Comparison of ENCODE assay signal across 8 mouse cellular contexts in the genomic region with DNA sequence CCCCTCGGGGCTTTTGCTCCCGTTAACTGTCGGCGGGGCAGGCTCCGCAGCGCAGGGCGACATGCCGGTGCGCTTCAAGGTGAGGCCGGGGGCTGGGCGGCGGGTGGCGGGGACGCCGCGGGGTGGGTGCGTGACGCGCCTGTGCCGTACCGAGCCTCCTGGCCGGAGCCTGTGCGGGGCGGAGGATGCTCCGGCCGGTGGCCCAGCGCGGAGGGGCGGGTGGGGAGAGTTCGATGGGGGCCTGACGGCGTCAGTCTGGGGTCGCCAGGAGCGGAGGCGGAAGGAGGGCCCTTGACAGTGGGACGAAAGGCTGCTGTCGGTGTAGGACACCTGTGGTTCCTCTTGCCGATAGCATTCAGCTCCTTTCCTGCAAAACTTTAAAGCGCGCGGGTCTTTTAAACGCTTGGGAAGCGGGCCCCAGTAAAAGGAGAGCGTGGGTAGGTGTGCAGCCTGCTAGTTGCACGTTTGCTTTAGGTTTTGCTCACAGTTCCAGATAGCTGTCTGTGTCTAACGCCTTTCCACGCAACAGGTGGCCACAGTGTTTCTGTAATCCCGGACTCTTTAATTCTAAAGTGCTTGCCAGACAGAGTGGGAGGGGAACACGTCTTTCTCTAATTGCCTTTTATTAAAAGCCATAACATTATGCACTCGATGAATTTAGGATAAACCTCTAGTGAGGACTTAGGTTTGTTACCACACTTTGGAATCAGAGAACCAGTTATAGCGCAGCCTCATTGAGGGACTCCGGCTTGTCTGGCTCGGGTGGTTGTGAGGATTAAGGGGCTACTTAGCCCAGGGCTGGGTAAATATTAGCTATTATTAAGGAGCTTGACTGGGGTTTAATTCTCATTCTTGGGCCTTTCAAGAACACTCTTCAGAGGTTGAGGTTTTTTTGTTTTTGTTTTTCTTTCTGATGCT. TPM values are rescaled to one million over a fixed set of nuclear protein-coding genes. Genes with fewer than 3 reads are reported as not detected.
A peak's percentile ranks its signal among the peaks of the same experiment; 100 is the strongest.
DNase-seq lines count a peak whose midpoint lies in the region; ATAC-seq and TF ChIP-seq lines count a peak whose summit lies in the region.

No protein-coding gene starts in this region.

- H3K4me3 ChIP-seq in heart, embryonic 11.5 days (ENCODE audit: low read depth, low read length), result peak overlapping the region; percentile 86
- peak overlapping the region; percentile 87 for H3K4me3 ChIP-seq in G1E (ENCODE audit: low read depth, low read length)
- H3K4me3 ChIP-seq in forebrain, postnatal 0 days (ENCODE audit: low read depth, low read length), result peak overlapping the region; percentile 90
- peak overlapping the region; percentile 90 for H3K4me3 ChIP-seq in neural tube, embryonic 13.5 days

- no peak for TF ChIP-seq CTCF in G1E (IDR thresholded peaks at IDR 0.05; ENCODE audit: low read depth, low read length)
- TF ChIP-seq CTCF in forebrain, postnatal 0 days (IDR thresholded peaks at IDR 0.05; ENCODE audit: low read depth), result no peak

- ATAC-seq in heart, embryonic 11.5 days (replicated peaks; ENCODE audit: insufficient number of reproducible peaks, low FRiP score, low TSS enrichment), result no peak; the same call in 1 of the 2 replicates
- ATAC-seq in G1E (ENCODE audit: extremely low read depth, insufficient number of reproducible peaks, low FRiP score, poor library complexity, severe bottlenecking), result no peak
- peak; percentile 54 for ATAC-seq in forebrain, postnatal 0 days
- ATAC-seq in neural tube, embryonic 13.5 days (ENCODE audit: low read depth), result peak; percentile 81

- H3K4me2 ChIP-seq in heart, embryonic 11.5 days, result peak overlapping the region; percentile 89
- H3K4me2 ChIP-seq in forebrain, postnatal 0 days (ENCODE audit: low read depth), result peak overlapping the region; percentile 72
- H3K4me2 ChIP-seq in neural tube, embryonic 13.5 days, result peak overlapping the region; percentile 77

- 4% methylated on average over 52 of the region's 53 CpGs for WGBS in heart, embryonic 11.5 days (ENCODE audit: insufficient replicate concordance)
- WGBS in forebrain, postnatal 0 days, result 2% methylated on average over 53 of the region's 53 CpGs
- 3% methylated on average over 52 of the region's 53 CpGs for WGBS in neural tube, embryonic 13.5 days

- no peaks in the 10 kb centered on the region for H3K9me3 ChIP-seq in heart, embryonic 11.5 days (replicated peaks; ENCODE audit: control insufficient read depth, low read length)
- H3K9me3 ChIP-seq in G1E (replicated peaks), result no peaks in the 10 kb centered on the region
- no peaks in the 10 kb centered on the region for H3K9me3 ChIP-seq in forebrain, postnatal 0 days (ENCODE audit: low read length)
- H3K9me3 ChIP-seq in neural tube, embryonic 13.5 days, result no peaks in the 10 kb centered on the region

- 0 out of 2 replicates have a peak overlapping the region, but pooled peaks have one; percentile 15 for H3K27ac ChIP-seq in heart, embryonic 11.5 days (ENCODE audit: low read depth, low read length)
- no peak overlapping the region for H3K27ac ChIP-seq in forebrain, postnatal 0 days (ENCODE audit: low read depth, low read length)
- peak overlapping the region; percentile 52 for H3K27ac ChIP-seq in neural tube, embryonic 13.5 days (replicated peaks)

- DNase-seq in heart, postnatal 4 days, result no peak
- no peak for DNase-seq in G1E (ENCODE audit: low spot score)
- peak; percentile 44 for DNase-seq in forebrain, postnatal 0 days
- DNase-seq in left cerebral cortex, postnatal 36 days (ENCODE audit: low spot score in 2 of 2), result peak; percentile 25 to 50
- DNase-seq in adrenal gland, adult (ENCODE audit: inconsistent age in 2 of 2, low spot score in 1 of 2), result no peak
- no peak for DNase-seq in ovary, postnatal 36 days (ENCODE audit: low spot score)

- peak overlapping the region; percentile 75 for H3K9ac ChIP-seq in heart, embryonic 11.5 days (ENCODE audit: low read depth, low read length)
- H3K9ac ChIP-seq in forebrain, postnatal 0 days, result peak overlapping the region; percentile 53
- peak overlapping the region; percentile 78 for H3K9ac ChIP-seq in neural tube, embryonic 13.5 days

- no peaks in the 10 kb centered on the region for H3K36me3 ChIP-seq in heart, embryonic 11.5 days (ENCODE audit: control insufficient read depth, insufficient read depth, low read length)
- peaks cover 35% of the 10 kb centered on the region for H3K36me3 ChIP-seq in G1E (replicated peaks)
- peaks cover 8% of the 10 kb centered on the region for H3K36me3 ChIP-seq in forebrain, postnatal 0 days (ENCODE audit: insufficient read depth)
- peaks cover 18% of the 10 kb centered on the region; the same call in 1 of the 2 replicates for H3K36me3 ChIP-seq in neural tube, embryonic 13.5 days

- H3K27me3 ChIP-seq in heart, embryonic 11.5 days (ENCODE audit: control insufficient read depth, insufficient read depth, low read length), result no peaks in the 10 kb centered on the region
- H3K27me3 ChIP-seq in G1E (ENCODE audit: insufficient read depth, low read length), result peaks cover 2% of the 10 kb centered on the region; the same call in 1 of the 2 replicates
- no peaks in the 10 kb centered on the region for H3K27me3 ChIP-seq in forebrain, postnatal 0 days (ENCODE audit: insufficient read depth, low read length)
- H3K27me3 ChIP-seq in neural tube, embryonic 13.5 days, result no peaks in the 10 kb centered on the region

- intact Hi-C loops in left cerebral cortex, postnatal 36 days (cut with DNase I), result no loop called here

- no peaks in the 10 kb centered on the region for H3K4me1 ChIP-seq in heart, embryonic 11.5 days (ENCODE audit: control insufficient read depth, insufficient read depth, low read length)
- peaks cover 19% of the 10 kb centered on the region for H3K4me1 ChIP-seq in G1E (ENCODE audit: insufficient read depth, low read depth, low read length)
- H3K4me1 ChIP-seq in forebrain, postnatal 0 days (ENCODE audit: insufficient read depth), result no peaks in the 10 kb centered on the region
- H3K4me1 ChIP-seq in neural tube, embryonic 13.5 days (replicated peaks), result peaks cover 21% of the 10 kb centered on the region

RNA-seq across cellular contexts. Expression of a gene that starts 0.5 kb away (rescaled TPM):
- polyA plus RNA-seq in heart, embryonic 11.5 days (2014; fragmentation: Nextera tagmentation; extraction: Ambion mirVana), result 17.2 and 19.0 TPM in 2 replicates
- 10 to 100 TPM in 1 of 2 experiments, 1 to 10 TPM in 1; 9.6 to 13.1 TPM for total RNA-seq in heart, postnatal 4 days (2021)
- total RNA-seq in G1E (2014; fragmentation: Nextera tagmentation) (17.4 and 19.6 TPM in 2 replicates), G1E (2017) (30.2 and 30.6 TPM in 2 replicates)
- polyA plus RNA-seq in G1E (2012), result 14.9 and 17.1 TPM in 2 replicates
- 29.2 and 43.0 TPM in 2 replicates for total RNA-seq in forebrain, postnatal 0 days (2014; rRNA removed)
- 17.0 and 22.7 TPM in 2 replicates for polyA plus RNA-seq in forebrain, postnatal 0 days (2015; fragmentation: Nextera tagmentation; extraction: Ambion mirVana)
- total RNA-seq in left cerebral cortex, postnatal 36 days (2021), result 1 to 10 TPM; 3.9 to 8.1 TPM
- 28.8 and 32.2 TPM in 2 replicates for polyA plus RNA-seq in neural tube, embryonic 13.5 days (2015; fragmentation: Nextera tagmentation; extraction: Ambion mirVana)

Comparison
In these comparisons a context has a peak if more than half of its experiments do, and no peak if none do; other contexts are left out.
1. ATAC-seq: peak in forebrain, postnatal 0 days (single experiment) and neural tube, embryonic 13.5 days (single experiment); none in heart, embryonic 11.5 days (single experiment) and G1E (single experiment).
2. DNase-seq: peak in forebrain, postnatal 0 days (single experiment) and left cerebral cortex, postnatal 36 days (2 of 2); none in heart, postnatal 4 days (single experiment), G1E (single experiment), adrenal gland, adult (0 of 2) and ovary, postnatal 36 days (single experiment).
3. Peak in every context shown above with its lines, with median percentiles within 50 percentile points of each other: H3K4me2 ChIP-seq, H3K4me3 ChIP-seq and H3K9ac ChIP-seq.